Mouse (Mus musculus) embryo, embryonic 9.5 days (tissue): ENCODE results near the gene Hist1h3f.

ENCODE experiments used
- DNase-seq: peaks from one replicate; pipeline ENCODE4 v3.0.0-alpha.2; 2017; ENCODE audit errors: extremely low spot score

The Hist1h3f gene

DNA sequence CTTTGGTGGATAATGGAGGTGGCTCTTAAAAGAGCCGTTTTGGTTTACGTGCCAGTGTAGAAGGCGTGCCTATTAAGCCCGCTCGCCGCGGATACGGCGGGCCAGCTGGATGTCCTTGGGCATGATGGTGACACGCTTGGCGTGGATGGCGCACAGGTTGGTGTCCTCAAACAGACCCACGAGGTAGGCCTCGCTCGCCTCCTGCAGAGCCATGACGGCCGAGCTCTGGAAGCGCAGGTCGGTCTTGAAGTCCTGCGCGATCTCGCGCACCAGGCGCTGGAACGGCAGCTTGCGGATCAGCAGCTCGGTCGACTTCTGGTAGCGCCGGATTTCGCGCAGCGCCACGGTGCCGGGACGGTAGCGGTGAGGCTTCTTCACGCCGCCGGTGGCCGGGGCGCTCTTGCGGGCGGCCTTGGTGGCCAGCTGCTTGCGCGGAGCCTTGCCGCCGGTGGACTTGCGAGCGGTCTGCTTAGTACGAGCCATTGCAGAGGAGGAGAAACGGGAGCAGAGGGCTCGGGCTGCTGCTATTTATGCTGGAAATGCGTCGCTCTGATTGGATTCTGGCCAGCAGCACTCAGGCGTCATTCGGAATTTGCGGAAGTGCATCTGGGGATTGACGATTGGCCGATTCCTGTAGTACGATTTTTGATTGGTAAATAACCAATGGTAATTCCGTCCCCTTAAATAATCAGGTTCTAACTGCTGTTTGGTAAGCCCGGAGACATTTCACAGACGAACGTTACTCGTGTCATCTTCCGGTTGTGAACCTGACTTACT lies 18.2 kb downstream of the Hist1h3f start, which contains the start of gene Hist1h3e:
Gene Hist1h3e, minus strand, starts transcription at position 487 of the 777 bp plus-strand sequence.
- peak; percentile 98 for DNase-seq

DNA sequence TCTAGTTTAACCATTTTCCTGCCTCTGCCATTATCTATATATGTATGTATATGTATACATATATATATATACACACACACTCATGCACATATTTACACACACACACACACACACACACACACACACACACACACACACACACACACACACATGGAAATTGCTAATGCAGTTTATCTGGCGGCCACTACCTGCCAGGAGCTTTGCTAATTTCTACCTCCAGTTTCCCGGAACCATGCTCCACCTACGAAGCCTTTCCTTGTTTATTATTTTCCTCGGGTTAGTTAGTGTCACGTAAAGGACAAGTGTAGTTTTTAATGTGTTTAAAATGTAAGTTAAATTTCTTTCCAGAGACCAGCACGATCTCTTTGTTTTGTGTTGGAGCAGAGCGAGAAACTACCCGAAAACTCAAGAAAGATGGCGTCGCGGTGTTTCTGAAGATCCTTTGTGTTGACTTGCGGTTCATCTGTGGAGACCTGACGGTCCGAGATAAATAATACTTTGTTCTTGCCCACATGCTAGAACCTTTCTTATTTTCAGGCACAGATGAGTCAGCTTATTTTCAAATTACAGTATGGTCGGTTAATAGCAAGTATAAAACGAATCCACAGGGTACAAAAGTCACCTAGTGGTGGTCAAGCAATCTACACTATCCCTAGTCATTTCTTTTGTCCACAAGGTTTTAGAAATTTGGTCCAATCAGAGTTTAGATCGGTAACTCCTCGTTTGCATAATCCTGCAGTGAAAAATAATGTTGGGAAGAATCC lies 19.0 kb downstream of the Hist1h3f start:
- DNase-seq, result peak; percentile 75

DNA sequence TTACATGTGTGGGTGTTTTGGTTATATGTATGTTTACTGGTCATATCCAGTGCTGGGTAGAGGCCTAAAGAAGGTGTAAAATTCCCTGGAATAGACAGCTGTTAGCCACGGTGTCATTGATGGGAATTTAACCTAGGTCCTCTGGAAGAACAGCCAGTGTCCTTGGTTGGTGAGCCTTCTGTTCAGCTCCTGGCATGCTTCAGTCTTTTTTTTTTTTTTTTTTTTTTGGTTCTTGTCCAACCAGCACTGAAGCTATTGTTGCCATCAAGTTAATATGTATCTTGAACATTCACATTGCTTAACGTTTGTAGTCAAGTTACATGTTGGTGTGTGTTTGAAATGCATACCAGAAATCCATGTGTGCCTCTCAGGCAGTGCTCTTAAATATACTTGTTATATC lies 20.6 kb downstream of the Hist1h3f start:
- DNase-seq, result no peak

DNA sequence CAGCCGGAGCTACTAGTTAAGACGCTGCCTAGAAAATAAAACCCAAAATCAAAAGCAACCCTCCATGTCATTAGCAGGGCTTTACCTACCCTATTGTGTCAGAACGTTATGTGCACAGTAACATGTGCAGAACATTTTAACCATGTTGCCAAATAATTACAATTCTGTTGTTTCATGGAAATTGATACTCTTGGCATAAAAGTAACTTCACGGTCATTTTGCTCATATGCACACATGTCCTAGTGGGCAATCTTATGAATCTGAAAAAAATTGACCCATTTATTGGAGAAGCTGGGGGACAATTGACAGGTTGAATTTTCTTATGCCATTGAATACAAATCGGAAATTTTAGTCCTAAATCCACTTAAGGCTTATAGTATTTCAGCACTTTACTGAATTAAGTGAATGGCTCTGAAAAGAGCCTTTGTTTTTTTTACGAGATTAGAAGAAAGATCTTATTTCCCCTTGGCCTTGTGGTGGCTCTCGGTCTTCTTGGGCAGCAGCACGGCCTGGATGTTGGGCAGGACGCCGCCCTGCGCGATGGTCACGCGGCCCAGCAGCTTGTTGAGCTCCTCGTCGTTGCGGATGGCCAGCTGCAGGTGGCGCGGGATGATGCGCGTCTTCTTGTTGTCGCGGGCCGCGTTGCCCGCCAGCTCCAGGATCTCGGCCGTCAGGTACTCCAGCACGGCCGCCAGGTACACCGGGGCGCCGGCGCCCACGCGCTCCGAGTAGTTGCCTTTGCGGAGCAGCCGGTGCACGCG lies 26.6 kb downstream of the Hist1h3f start:
- peak; percentile 72 for DNase-seq

DNA sequence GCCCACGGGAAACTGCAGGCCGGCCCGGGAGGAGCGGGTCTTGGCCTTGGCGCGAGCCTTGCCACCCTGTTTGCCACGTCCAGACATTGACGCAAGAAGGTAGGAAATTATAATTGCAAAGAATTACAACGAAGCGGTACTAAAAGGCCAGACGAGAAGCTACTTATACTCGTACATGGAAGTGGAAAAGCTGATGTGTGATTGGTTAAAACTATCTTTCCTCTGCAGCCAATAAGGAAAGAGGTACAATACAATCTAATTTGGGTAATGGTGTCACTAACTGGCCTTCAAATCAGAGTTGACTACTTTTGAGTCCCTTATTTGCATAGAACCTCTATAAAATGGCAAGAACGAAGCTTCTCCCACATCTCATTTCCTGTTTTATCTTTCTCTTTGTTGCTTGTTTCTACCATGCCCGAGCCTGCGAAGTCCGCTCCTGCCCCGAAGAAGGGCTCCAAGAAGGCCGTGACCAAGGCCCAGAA lies 27.2 kb downstream of the Hist1h3f start, which contains the start of the genes Hist1h2ae and Hist1h2bg:
Gene Hist1h2ae, minus strand, starts transcription at position 199 of the 482 bp plus-strand sequence.
Gene Hist1h2bg, plus strand, starts transcription at position 375 of the 482 bp plus-strand sequence.
- peak; percentile 92 for DNase-seq

DNA sequence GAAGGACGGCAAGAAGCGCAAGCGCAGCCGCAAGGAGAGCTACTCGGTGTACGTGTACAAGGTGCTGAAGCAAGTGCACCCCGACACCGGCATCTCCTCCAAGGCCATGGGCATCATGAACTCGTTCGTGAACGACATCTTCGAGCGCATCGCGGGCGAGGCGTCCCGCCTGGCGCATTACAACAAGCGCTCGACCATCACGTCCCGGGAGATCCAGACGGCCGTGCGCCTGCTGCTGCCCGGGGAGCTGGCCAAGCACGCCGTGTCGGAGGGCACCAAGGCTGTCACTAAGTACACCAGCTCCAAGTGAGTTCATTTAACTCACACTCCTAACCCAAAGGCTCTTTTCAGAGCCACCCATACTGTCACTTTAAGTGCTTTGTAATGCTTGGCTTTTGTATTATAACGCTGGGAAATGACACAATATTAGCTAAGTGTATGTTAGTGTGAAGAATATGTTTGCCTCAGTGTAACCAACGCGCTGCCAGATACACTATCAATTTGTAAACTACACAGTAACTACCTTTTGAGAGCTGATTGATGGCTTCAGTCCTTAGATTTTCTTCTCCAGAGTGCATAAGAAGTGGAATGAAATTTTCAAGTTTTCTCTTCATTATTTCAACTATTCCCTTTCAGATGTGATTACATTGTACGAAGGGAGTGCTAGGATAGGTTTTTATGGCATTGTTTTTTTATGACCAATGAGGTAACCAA lies 27.8 kb downstream of the Hist1h3f start:
- peak; percentile 75 for DNase-seq

DNA sequence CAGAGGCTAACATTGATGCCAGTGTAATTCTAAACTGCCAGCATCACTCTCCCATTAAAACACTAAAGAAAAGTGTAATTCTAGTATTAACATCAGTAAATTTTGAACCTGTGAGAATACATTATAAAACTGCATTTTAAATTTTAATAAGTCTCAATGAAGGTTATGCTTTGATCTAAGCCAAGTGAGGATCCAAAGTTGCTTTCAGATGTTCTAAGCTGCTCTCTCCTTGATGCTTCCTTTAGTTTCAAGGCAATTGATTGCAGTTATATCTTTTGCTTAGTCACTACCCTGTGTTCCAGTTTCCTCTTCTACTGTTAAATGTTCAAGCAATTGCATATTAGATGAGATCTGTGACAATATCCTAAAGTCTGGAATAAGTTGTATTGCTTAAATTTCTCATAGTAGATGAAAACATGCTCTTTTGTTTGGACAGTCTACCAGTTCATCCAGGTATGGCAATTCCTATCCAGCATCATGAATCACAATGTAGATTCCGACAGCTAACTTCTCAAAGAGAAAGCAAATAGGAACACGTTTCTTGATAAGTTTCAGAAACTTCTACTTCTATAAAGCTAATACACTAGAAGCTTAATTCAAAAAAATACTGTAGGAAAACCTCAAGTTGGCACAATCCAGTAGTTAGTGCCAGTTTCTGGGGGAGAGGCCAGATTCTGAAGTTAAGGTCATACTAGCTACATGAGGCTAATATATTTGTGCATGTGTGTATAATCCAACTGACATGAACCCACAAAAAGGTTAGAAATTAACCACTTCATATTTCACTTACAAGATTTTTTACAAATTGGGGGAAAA lies 28.6 kb downstream of the Hist1h3f start:
- DNase-seq, result peak; percentile 65

DNA sequence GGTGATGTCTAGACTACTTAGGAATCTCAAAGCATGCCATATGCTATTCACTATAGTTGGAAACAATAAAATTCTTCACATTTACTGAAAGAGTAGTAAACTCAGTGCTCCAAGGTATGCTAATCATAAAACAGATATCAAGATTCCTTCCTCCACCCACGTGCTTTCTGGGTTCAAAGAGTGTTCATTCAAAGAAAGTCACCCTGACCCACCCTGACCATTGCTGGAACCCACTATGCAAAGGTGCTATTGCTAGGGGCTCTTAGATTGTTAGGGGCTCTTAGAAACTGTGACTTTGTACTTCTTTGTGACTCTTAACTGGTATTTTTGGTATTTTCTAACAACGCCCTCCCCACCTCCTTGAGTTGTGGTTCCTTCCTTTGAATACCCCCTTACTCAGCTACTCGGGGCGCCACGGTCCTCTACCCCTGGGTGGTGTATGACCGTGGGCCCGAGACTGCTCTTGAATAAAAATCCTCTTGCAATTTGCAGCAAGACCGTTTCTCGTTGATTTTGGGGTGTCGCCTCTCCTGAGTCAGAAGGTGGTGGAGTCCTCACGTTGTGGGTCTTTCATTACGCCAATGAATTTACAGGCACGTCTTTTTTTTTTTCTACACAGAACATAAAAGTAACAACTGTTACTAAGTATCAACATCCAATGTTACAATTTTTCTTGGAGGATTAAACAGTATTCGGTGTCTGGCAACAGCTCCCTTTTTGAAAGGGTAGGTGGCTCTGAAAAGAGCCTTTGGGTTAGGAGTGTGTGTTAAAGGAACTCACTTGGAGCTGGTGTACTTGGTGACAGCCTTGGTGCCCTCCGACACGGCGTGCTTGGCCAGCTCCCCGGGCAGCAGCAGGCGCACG lies 29.4 kb downstream of the Hist1h3f start:
- peak; percentile 50 for DNase-seq

DNA sequence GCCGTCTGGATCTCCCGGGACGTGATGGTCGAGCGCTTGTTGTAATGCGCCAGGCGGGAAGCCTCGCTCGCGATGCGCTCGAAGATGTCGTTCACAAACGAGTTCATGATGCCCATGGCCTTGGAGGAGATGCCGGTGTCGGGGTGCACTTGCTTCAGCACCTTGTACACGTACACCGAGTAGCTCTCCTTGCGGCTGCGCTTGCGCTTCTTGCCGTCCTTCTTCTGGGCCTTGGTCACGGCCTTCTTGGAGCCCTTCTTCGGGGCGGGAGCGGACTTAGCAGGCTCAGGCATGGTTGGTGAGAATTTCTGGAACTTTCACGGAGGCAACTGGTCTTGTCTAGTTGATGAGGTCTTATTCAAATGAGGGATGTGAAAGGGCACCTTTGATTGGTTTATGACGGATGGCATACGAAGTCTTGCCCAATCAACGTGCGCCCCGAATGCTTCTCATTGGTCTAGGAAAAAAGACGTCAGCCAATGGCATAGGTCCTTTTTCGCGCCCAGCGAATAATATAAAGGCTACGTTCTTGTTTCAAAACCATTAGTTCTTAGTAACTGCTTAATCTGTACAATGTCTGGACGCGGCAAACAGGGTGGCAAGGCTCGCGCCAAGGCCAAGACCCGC lies 30.2 kb downstream of the Hist1h3f start, which contains the start of the genes Hist1h2bf and Hist1h2ad:
Gene Hist1h2bf, minus strand, starts transcription at position 299 of the 627 bp plus-strand sequence.
Gene Hist1h2ad, plus strand, starts transcription at position 484 of the 627 bp plus-strand sequence.
- DNase-seq, result peak; percentile 94

DNA sequence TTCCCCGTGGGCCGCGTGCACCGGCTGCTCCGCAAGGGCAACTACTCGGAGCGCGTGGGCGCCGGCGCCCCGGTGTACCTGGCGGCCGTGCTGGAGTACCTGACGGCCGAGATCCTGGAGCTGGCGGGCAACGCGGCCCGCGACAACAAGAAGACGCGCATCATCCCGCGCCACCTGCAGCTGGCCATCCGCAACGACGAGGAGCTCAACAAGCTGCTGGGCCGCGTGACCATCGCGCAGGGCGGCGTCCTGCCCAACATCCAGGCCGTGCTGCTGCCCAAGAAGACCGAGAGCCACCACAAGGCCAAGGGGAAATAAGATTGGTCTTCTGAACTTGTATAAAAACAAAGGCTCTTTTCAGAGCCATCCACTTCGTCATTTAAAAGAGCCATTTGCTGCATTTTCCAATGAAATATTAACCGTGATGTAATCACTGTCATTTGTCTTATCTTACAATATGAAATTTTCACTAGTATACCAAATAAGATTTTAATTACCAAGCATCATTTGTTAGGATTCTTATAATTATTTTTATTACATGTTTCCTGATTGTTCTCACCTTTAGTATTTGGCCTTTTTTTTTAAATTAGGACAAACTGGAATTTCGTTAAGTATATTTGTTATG lies 30.8 kb downstream of the Hist1h3f start:
- peak; percentile 58 for DNase-seq

DNA sequence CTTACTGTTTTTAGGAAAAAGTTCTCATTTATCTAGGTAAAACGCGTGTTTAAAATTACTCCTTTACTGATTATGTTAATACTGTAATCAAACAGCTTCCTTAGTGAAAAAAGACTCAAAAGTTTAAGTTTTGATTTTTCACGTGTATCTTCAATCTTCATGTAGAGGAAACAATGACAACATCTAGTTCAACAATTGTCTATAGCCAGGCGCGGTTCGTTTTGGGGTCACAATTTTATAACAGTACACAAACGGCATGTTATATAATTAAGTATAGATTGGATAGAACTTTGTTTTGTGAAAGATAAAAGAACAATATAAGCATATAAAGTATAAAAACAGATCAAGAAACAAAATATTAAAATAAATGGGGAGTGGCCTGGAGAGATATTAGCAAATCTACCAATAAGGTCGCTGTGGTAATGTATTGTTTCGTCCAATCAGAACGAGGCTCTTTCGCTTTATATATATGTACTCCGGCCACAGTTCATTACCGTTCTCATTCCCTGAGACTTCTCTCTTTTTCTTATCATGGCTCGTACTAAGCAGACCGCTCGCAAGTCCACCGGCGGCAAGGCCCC lies 31.5 kb downstream of the Hist1h3f start, which contains the start of gene Hist1h3d:
Gene Hist1h3d, plus strand, starts transcription at position 493 of the 581 bp plus-strand sequence.
- peak; percentile 86 for DNase-seq

DNA sequence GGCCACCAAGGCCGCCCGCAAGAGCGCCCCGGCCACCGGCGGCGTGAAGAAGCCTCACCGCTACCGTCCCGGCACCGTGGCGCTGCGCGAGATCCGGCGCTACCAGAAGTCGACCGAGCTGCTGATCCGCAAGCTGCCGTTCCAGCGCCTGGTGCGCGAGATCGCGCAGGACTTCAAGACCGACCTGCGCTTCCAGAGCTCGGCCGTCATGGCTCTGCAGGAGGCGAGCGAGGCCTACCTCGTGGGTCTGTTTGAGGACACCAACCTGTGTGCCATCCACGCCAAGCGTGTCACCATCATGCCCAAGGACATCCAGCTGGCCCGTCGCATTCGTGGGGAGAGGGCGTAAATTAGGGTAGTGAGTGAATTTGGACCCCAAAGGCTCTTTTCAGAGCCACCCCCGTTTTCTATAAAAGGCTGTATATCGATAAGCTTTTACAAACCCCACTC lies 32.0 kb downstream of the Hist1h3f start:
- peak; percentile 62 for DNase-seq

DNA sequence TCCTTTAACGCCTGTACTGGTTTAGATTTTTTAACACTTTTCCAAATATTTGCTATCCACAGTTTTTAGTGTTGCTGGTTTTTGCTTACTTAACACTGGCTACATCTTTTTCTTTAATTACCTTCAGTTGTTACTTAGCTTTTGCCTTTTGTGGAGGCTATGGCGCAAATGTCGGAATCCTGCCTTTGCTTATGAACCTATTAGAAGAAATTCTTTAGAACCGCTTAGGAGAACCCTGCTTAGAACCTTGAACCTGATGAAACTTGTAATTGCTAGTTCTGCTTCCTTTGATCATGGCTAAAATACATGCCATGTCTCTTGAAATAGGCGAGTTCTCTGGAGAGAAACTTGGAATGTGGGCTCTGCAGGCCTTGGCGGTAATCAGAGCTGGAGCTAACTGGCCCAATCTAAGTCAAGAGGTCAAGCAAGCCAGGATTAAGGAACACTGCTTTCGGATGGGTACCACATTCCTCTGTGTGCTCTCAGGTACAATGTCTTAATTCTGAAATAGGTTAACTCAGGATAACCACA lies 32.6 kb downstream of the Hist1h3f start:
- DNase-seq, result peak; percentile 77

DNA sequence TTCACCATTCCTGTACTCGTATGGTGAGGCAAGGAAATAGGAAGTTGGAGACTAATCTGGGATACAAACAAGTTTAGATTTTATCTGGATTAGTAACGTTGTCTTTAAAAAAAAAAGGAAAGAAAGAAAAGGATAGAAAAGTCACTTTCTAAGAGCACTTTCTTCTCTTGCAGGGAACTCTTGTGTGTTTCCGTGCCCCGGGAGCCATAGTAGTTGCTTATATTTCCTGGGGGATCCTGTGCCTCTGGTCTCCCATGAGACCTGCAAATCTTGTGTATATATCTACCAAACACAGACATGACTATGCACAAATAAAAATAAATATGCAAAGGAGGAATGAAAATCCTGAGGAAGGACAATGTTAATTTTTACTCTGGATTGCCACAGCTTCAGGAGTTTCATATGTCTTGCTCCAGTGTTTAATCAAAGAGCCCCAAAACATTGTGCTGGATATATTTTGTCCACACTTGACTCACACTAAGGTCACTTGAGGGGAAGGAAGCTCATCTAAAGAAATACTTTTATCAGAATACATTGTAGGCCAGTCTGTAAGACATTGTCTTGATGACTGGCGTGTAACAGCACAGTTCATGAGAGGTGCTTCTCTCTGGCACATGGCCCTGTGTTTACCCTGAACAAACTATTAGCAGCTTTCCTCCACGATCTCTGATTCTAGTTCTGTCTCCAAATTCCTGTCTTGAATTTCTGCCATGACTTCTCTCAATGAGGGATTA lies 33.2 kb downstream of the Hist1h3f start:
- DNase-seq, result peak; percentile 57

DNA sequence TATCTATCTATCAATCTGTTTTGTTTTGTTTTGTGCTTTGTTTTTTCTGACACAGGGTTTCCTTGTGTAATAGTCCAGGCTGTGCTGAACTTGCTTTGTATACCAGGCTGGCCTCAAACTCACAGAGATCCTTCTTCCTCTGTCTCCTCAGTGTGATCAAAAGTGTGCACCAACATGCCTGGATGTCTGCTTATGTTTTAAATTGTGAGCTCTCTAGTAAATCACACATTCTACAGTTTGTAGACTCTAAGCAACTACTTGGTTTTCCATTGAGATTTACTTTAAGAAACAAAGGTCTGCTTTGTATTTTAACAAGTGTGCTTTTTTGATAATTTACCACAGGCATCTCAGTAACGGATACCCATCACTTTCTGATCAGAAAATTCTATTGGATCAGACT lies 34.0 kb downstream of the Hist1h3f start:
- no peak for DNase-seq

DNA sequence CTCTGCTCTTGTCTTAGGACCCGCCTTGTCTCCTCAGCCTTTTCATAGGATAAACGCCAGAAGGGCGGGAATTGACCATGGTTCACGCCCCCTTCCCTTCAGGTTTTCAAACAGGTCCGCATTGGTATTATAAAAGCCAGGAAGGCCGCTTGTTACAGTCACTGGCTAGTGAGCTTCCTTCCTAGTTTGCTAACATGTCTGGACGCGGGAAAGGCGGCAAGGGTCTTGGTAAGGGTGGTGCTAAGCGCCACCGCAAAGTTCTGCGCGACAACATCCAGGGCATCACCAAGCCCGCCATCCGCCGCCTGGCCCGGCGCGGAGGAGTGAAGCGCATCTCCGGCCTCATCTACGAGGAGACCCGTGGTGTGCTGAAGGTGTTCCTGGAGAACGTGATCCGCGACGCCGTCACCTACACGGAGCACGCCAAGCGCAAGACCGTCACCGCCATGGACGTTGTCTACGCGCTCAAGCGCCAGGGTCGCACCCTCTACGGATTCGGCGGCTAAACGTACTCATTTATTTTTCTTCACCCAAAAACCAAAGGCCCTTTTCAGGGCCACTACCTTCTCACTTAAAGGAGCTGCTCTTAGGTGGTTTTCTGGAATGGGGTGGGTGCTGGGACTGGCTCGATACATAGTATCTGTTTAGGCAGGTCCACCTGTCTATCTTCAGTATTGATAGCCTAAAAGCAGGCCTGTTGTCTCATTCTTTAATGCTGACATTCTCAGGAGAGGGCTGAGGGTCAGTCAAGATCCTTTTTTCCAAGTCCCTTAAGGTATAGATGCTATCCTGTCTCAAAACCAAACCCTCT lies 37.8 kb downstream of the Hist1h3f start, which contains the start of gene Hist1h4d:
Gene Hist1h4d, plus strand, starts transcription at position 191 of the 811 bp plus-strand sequence.
- peak; percentile 100 for DNase-seq
